Mouse (Mus musculus) ES-Bruce4 (cell line): Measurements from ENCODE around the gene Enthd1.

Experiments used
- CTCF ChIP-seq: IDR thresholded peaks from one replicate; pipeline ENCODE4 v1.8.1; 2011; ENCODE audit warnings: low read depth, low read length
- EP300 ChIP-seq: IDR thresholded peaks from 2 replicates; pipeline ENCODE4 v1.6.1; 2011; ENCODE audit warnings: low read depth, low read length; ENCODE audit not compliant: insufficient read depth
- POLR2A ChIP-seq: IDR thresholded peaks from one replicate; pipeline ENCODE4 v1.8.1; 2011; ENCODE audit warnings: low read length; ENCODE audit not compliant: insufficient read depth

GRCm38 (mm10) chr15:80488658-80489057, 76.3 kb downstream of the Enthd1 start:
- no peak for TF ChIP-seq CTCF
- no peak for TF ChIP-seq POLR2A
- no peak for TF ChIP-seq EP300
